Mouse (Mus musculus): ENCODE measurements around the gene Cux2. TPM values are rescaled to one million over a fixed set of nuclear protein-coding genes. Genes with fewer than 3 reads are reported as not detected.

The Cux2 gene
- 1.2 TPM for polyA plus RNA-seq (2014; fragmentation: Illumina TruSeq; extraction: RNeasy Lipid Tissue Mini Kit (QIAGEN cat#74804); ENCODE audit: insufficient read depth, low read depth, low replicate concordance)

DNA sequence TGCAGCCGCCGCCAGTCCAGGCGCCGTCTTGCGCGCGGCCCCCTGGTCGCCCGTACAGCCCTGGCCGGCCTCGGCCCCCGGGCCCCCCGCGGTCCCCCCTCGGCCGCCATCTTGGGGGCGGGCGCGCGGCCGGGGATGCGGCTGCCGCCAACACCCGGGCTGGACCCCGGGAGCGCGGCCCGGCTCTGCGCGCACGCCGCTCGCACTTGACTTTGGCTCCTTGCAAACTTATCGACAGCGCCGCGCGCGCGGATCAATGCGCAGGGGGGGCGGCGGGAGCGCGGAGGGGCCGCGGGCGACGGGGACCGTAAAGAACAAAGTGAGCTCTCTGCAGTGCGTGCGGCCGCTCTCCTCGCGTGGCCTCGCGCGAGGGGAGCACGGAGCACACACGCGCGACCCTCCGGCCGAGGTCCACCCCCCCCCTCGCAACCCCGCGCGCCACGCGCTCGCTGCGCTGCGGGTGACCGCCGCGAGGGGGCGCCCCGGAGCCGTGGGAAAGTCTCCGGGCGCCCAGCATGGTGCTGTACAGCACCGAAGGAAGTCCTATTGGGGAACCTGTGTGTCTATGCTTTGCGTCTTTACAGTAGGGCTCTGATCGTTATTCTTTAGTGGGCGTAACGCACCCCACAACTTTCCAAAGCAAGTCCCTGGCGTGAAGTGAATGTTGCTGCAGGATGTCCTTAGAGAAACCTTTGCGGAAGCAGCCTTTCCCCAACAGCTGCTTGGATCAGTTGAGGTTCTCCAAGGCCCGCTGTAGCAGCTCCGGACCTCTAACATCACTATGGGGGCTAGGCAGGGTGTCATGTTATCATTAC is at the start of gene Cux2:
Gene Cux2, minus strand, starts transcription at position 86 of the 815 bp plus-strand sequence.

DNA sequence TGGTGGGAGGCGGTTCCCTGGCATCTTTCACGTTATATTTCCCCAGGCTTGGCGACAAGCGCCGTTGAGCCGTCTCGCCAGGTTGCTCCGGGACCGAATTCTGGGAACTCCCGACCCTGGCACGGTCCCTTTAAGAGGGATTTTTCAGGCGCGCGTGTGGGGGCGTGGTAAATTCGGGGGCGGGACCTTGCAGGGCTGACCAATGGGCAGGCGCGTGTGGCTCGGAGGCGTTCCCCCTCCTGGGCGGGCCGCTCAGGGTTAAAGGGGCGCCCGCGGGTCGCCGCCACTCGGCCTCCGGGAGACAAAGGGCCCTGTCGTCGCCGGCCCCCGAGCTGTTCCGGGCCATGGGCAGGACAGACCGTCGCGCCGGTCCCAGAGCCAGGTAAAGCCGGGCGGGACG is 201.2 kb downstream of the Cux2 start, which contains the start of gene Pheta1:
Gene Pheta1, plus strand, starts transcription at position 242 of the 400 bp plus-strand sequence.

DNA sequence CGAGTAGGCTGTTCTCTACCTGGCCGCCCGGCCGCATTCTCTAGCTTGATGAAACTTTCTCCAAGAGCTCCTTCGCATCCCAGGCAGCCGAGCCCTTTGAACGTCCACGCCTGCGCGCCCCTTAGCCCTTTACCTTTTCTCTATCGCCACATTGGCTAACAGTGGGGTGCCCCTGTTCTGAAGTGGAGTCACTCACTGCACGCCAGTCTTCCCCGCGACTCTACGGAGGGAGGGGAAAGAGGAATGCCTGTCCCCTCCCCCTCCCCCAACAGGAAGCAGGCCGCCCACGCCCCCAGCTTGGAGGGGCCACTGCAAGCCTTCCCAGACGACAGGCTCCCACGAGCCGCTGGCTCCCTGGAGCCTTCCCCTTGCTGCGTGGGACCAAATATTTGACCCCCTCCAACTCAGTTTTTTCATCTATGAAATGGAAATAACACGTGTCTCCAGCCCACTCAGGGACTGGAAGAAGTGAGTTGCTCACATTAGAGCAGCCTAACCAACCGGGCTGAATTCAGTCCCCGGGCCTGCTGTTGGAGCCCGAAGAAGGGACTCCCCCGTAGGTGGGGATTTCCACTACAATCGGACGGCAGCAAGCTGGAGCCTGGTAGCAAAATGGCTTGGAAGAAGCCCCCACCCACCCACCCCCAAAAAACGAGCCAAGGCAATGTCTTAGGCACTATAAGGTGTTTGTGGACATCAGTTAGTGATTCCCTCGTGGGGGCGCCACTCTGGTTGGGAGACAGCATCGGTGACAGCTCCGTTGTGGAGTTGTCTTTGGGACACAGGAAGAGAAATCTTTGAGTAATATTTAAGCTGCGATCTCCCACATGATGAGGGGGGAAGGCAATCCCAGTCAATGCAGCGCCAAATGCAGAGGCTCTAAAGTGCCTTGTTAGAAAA is 212.2 kb downstream of the Cux2 start, which contains the start of gene Sh2b3:
Gene Sh2b3, minus strand, starts transcription at position 206 of the 900 bp plus-strand sequence.

Other genes starting within 250 kb of the Cux2 start
- 17.3 TPM for gene Sh2b3, start 212.5 kb downstream of the Cux2 start, polyA plus RNA-seq (2014; fragmentation: Illumina TruSeq; extraction: RNeasy Lipid Tissue Mini Kit (QIAGEN cat#74804); ENCODE audit: insufficient read depth, low read depth, low replicate concordance)
- gene Pheta1, start 201.1 kb downstream of the Cux2 start, polyA plus RNA-seq (2014; fragmentation: Illumina TruSeq; extraction: RNeasy Lipid Tissue Mini Kit (QIAGEN cat#74804); ENCODE audit: insufficient read depth, low read depth, low replicate concordance), result 10.8 TPM
- gene Myl2, start 50.8 kb upstream of the Cux2 start, polyA plus RNA-seq (2014; fragmentation: Illumina TruSeq; extraction: RNeasy Lipid Tissue Mini Kit (QIAGEN cat#74804); ENCODE audit: insufficient read depth, low read depth, low replicate concordance), result not detected
- 0.51 TPM for gene Ccdc63, start 90.7 kb upstream of the Cux2 start, polyA plus RNA-seq (2014; fragmentation: Illumina TruSeq; extraction: RNeasy Lipid Tissue Mini Kit (QIAGEN cat#74804); ENCODE audit: insufficient read depth, low read depth, low replicate concordance)
- 120 TPM for gene Ppp1cc, start 108.2 kb upstream of the Cux2 start, polyA plus RNA-seq (2014; fragmentation: Illumina TruSeq; extraction: RNeasy Lipid Tissue Mini Kit (QIAGEN cat#74804); ENCODE audit: insufficient read depth, low read depth, low replicate concordance)
- gene Hvcn1, start 156.7 kb upstream of the Cux2 start, polyA plus RNA-seq (2014; fragmentation: Illumina TruSeq; extraction: RNeasy Lipid Tissue Mini Kit (QIAGEN cat#74804); ENCODE audit: insufficient read depth, low read depth, low replicate concordance), result 16.2 TPM
- gene Tctn1, start 214.4 kb upstream of the Cux2 start, polyA plus RNA-seq (2014; fragmentation: Illumina TruSeq; extraction: RNeasy Lipid Tissue Mini Kit (QIAGEN cat#74804); ENCODE audit: insufficient read depth, low read depth, low replicate concordance), result 4.1 TPM
- gene Pptc7, start 234.3 kb upstream of the Cux2 start, polyA plus RNA-seq (2014; fragmentation: Illumina TruSeq; extraction: RNeasy Lipid Tissue Mini Kit (QIAGEN cat#74804); ENCODE audit: insufficient read depth, low read depth, low replicate concordance), result 12.7 TPM